Mouse (Mus musculus) adrenal gland, postnatal 36 days (tissue): Measurements from ENCODE around the gene Zbtb8os. TPM values are rescaled to one million over a fixed set of nuclear protein-coding genes. Genes with fewer than 3 reads are reported as not detected.

Source experiments
- DNase-seq, 2 experiments: peaks; one replicate each; pipeline ENCODE4 v3.0.0; 2021; ENCODE audit warnings: mixed read lengths in 1 of 2
- total RNA-seq, 2 experiments: library from RNA; stranded (reverse); gene quantifications; 2 replicates each; pipeline ENCODE4 v1.2.3; 2021

Zbtb8os gene
- total RNA-seq, 2 experiments from 2014 or later, result 47.3 to 61.4 TPM

DNA sequence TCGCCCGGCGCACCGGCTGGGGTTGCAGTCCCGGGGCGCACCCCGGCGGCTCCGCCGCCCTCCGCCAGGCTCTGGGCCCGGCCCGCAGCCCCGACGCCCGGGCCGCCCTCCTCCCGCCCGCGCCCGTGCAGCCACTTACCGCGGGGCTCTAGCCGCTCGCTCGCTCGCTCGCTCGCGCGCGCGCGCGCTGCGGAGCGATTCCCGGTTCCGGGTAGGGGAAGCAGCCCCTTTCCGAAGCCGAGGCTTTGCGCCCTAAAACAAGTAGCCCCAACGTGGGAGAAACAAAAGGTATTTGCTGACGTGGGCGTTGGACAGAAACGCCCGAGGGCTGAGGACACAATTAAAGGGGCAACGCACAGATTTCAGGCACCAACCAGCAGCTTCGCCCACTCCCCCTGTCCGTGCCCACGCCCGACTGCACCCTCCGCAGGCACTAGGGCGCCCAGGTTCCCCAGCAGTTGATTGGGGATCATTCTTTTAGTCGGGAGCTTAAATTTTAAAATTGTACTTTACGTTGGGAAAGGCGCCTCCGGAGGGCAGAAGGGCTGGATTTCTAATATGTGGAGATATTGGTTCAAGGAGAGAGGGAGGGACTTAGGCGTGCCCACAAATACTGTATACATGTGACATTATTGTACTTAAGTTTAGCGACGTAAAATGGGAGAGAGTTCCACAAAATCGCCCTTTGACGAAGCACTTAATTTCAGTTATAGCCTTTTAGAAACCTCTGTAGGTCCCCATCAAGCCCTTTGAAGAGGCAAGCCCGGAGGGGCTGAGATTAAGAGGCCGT, 42.3 kb downstream of the Zbtb8os start, which contains the start of gene Zbtb8a:
Gene Zbtb8a (minus strand): TSS at position 516 of the 790 bp plus-strand sequence.
- peak; percentile 55 to 72 for DNase-seq

DNA sequence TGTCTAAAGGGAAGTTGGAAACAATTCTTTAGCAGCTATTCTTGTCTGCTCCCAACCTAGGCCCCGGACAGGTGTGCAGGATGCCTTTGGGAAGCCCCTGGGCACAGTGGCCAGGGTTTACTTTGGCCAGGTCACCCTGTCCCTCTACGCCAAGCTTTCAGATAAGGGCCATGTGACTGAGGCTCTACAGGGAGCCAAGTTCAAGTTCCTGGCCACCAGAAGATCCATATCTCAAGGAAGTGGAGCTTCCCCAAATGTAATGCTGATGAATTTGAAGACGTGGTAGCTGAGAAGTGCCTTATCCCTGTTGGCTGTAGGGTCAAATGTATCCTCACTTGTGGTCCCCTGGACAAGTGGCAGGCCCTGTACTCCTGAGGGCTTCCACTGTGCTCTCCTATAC, 44.3 kb downstream of the Zbtb8os start:
- no peak for DNase-seq

DNA sequence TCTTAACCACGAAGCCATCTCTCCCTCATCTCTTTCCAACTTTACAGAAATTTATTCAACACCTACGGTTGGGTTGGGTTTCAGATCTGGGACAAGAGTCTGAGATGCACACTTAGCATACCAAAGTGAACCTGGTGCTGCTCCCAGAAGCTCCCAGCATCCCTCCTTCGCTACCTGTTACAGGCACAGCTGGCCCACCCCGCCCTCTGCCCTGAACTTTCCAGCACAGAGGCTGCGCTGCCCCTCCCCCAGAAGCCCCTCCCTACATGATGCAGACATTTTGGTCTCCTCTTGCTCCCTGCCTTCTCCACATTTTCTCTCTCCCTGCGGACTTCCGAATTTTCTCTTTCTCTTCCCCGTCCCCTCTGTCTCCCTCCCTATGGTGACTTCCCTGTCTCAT, 45.7 kb downstream of the Zbtb8os start:
- DNase-seq, result no peak

DNA sequence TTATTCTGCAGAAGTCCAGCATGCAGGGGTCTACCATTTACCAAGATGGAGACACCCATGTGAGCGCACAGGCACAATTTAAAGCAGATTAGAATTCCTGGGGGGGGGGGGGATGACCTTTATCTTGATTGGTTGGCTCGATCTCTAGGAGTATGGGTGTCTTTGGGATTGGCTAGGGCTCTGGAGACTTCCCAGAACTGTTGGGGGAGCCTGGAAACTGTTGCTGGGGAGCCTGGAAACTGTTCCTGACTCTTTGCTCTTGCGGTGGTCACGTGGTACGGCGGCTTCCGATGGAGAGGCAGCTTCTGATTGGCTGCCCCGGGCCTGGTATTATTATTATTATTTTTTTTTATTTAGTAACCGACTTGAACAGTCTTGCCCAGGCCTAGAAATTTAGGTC, 46.5 kb downstream of the Zbtb8os start:
- DNase-seq, result no peak

- no peak for DNase-seq
Measured at GRCm38 (mm10) chr4:129382488-129382887, 47.0 kb downstream of the Zbtb8os start.

DNA sequence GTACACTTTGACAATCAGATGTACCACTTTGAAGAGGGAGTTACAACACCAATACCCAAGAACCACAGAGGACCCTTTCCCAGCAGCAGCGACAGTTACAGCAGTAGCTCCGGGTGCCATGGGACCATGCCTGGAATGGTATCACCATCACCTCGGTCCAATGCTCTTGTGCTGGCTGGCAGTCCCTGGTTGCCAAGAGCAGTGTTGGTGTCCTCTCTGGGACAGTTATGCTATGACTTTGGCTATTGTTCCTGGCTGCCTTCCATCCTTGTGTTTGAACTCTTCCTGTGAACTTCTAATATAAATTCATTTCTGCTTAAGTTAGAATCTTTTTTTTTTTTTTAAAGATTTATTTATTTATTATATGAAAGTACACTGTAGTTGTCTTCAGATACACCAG, 48.1 kb downstream of the Zbtb8os start:
- no peak for DNase-seq

- peak in 1 of 2 experiments; percentile 19 for DNase-seq
Measured at GRCm38 (mm10) chr4:129384440-129384839, 48.9 kb downstream of the Zbtb8os start.

GRCm38 (mm10) chr4:129385685-129386084, 50.2 kb downstream of the Zbtb8os start:
- DNase-seq, result no peak

GRCm38 (mm10) chr4:129386269-129386946, 50.9 kb downstream of the Zbtb8os start:
- no peak for DNase-seq

DNA sequence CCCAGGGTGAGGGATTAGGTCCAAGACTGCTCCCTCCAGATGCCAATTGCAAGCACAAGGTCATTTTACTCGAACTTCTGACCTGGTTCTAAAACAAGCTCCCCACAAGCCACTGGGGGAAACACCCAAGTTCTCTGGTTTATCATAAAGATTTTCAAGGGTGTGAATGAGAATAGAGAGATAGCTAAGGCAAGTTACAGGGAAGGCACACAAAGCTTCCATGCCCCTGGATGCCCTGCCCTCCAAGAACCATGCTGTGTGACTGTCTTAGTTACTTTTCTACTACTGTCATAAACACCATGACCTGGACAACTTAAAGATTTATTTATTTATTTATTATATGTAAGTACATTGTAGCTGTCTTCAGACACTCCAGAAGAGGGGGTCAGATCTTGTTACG, 51.5 kb downstream of the Zbtb8os start:
- no peak for DNase-seq

DNA sequence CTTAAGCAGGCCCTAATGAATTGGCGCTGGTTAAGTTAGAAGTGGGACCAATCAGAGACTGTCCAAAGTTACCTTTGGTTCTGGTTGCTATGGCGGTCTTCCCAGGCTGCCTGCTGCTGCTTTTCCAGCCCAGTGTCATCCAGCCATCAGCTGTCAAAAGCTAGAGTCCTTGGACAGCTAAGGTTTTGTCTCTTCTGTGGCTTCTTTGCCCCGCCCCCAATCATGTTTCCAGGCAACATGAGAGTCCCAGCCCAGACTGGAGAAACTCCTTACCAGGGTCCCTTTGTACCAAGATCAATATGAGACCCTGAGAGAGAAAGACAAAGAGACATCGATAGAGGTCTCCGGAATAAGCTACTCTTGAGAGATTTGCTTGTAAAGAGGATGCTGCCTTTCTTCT, 52.9 kb downstream of the Zbtb8os start:
- no peak for DNase-seq

DNA sequence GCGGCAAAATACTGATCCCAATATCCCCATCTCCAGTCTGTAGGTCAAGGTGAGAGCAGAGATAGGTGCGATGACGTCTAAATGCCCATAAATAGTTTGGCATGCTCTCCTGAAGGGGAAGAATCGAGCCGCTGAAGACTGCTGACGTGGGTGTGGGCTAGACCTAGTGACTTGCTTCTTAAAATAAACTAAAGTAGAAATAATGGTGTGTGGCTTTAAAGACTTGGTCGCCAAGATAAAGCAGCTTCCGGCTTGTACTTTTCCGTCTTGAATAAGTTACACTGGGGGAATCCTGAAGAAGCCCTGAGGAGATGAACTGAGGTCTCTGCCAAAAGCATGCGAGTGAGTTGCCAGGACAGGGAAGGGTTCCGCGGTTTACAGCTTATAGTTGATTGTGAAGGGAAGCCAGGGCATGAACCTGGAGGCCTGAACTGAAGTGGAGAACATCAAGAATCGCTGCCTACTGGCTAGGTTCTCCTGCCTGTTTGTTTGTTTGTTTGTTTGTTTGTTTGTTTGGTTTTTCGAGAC, 54.8 kb downstream of the Zbtb8os start:
- DNase-seq, result no peak

GRCm38 (mm10) chr4:129390936-129391557, 55.6 kb downstream of the Zbtb8os start:
- no peak for DNase-seq

DNA sequence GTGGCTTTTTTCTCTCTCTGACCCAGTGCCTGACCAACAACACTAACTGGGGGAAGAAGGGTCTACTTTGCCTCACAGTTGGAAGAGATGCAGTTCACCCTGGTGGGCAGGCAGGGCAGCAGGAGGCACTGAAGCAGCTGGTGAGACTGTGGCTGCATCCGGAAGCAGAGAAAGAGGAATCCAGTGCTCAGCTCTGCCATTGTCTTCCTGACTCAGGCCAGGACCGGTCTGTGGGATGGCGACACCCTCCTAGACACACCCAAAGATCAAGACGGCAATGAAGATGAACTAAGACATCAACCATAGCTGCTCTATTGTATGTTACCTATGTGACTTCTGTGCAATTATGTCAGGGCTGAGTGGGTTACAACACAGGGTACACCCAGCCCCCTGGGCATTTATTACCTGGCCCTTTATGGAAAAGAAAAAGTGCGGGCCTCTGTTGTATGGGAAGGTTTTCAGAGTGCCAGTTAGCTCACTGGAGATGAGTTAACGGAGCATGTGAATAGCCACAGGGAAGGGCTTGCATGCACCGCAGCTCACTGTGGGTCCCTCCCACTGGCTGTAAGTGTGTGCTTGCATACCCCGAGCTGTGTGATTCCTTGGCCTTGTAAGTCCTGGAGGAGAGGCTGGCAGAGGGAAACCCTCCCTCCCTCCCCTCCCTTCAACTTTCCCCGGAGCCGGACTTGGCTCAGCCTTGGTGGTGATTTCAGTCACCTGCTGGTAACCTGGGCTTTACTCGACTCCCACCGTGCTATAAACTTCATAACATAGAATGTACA, 58.8 kb downstream of the Zbtb8os start:
- no peak for DNase-seq

GRCm38 (mm10) chr4:129396960-129397359, 61.5 kb downstream of the Zbtb8os start:
- no peak for DNase-seq

- no peak for DNase-seq
Measured at GRCm38 (mm10) chr4:129399813-129400212, 64.3 kb downstream of the Zbtb8os start.

Other genes starting within 250 kb of the Zbtb8os start
- gene Tmem54, start 230.1 kb upstream of the Zbtb8os start, total RNA-seq, result not detected
- gene Hpca, start 213.7 kb upstream of the Zbtb8os start, total RNA-seq, result 1 to 10 TPM; 1.2 to 1.3 TPM
- gene Fndc5, start 198.7 kb upstream of the Zbtb8os start, total RNA-seq, result 1 to 10 TPM; 2.2 to 7.2 TPM
- 10 to 100 TPM; 23.1 to 23.6 TPM for gene S100pbp, start 146.0 kb upstream of the Zbtb8os start, total RNA-seq
- 100 to 1,000 TPM in 1 of 2 experiments, 10 to 100 TPM in 1; 95.2 to 102 TPM for gene Yars, start 145.9 kb upstream of the Zbtb8os start, total RNA-seq
- gene C77080, start 74.3 kb upstream of the Zbtb8os start, total RNA-seq, result 10 to 100 TPM; 15.6 to 19.5 TPM
- under 1 TPM; 0.56 to 0.86 TPM for gene Sync, start 48.1 kb upstream of the Zbtb8os start, total RNA-seq
- 100 to 1,000 TPM; 147 TPM for gene Rbbp4, start 325 bp upstream of the Zbtb8os start, total RNA-seq
- gene Zbtb8a, start 42.4 kb downstream of the Zbtb8os start, total RNA-seq, result 1 to 10 TPM; 6.1 to 9.8 TPM
- gene Zbtb8b, start 105.2 kb downstream of the Zbtb8os start, total RNA-seq, result under 1 TPM; 0.10 to 0.13 TPM
- 10 to 100 TPM; 58.1 to 69.5 TPM for gene Bsdc1, start 125.9 kb downstream of the Zbtb8os start, total RNA-seq
- gene Tssk3, start 155.3 kb downstream of the Zbtb8os start, total RNA-seq, result not detected
- not detected for gene Fam229a, start 155.5 kb downstream of the Zbtb8os start, total RNA-seq
- gene Marcksl1, start 177.9 kb downstream of the Zbtb8os start, total RNA-seq, result 10 to 100 TPM; 53.0 to 56.9 TPM
- 10 to 100 TPM; 49.2 to 59.8 TPM for gene Hdac1, start 207.0 kb downstream of the Zbtb8os start, total RNA-seq
- 1 to 10 TPM; 2.7 to 5.2 TPM for gene Lck, start 237.9 kb downstream of the Zbtb8os start, total RNA-seq
- gene Fam167b, start 242.9 kb downstream of the Zbtb8os start, total RNA-seq, result 10 to 100 TPM; 41.9 to 46.2 TPM